Mouse (Mus musculus) kidney, postnatal 14 days (tissue): Measurements from ENCODE around the gene Gm13057.
"Not testable (repeated sequence)": the region's sequence is repeated elsewhere in the genome, so short reads cannot be mapped to it uniquely, and the experiment has no call there.

Source experiments
- DNase-seq: peaks from one replicate; pipeline ENCODE4 v3.0.0; 2022; ENCODE audit warnings: mixed read lengths

Gene Gm13057

DNA sequence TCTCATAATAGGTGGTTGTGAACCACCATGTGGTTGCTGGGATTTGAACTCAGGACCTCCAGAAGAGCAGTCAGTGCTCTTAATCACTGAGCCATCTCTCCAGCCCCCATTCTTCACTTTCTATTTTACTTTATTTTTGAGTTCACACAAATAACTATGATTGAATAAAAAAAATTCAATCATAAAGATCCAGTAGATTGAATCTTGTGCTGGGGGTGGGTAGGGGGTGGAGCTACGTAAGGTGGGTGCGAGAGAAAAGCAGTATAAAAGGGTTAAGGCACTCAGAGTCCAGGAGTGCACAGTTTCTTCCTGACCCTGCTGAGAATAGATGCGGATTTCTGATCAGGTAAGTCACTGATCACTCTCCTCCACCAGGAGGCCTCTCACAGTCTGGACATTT, at the start of gene Gm13057, which contains the start of gene BC080695:
Gene Gm13057, plus strand, starts transcription at position 310 of the 400 bp plus-strand sequence.
Gene BC080695, plus strand, starts transcription at position 301 of the 400 bp plus-strand sequence.
- not testable (repeated sequence) for DNase-seq

DNA sequence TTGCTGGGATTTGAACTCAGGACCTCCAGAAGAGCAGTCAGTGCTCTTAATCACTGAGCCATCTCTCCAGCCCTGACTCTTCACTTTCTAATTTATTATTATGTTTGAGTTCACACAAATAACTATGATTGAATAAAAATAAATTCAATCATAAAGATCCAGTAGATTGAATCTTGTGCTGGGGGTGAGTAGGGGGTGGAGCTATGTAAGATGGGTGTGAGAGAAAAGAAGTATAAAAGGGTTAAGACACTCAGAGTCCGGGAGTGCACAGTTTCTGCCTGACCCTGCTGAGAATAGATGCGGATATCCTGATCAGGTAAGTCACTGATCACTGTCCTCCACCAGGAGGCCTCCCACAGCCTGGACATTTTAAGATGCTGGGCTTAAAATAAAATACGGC, 40.5 kb upstream of the Gm13057 start, which contains the start of gene Gm13043:
Gene Gm13043, plus strand, starts transcription at position 301 of the 400 bp plus-strand sequence.
- no peak for DNase-seq

DNA sequence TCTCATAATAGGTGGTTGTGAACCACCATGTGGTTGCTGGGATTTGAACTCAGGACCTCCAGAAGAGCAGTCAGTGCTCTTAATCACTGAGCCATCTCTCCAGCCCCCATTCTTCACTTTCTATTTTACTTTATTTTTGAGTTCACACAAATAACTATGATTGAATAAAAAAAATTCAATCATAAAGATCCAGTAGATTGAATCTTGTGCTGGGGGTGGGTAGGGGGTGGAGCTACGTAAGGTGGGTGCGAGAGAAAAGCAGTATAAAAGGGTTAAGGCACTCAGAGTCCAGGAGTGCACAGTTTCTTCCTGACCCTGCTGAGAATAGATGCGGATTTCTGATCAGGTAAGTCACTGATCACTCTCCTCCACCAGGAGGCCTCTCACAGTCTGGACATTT, 15.9 kb upstream of the Gm13057 start, which contains the start of gene Gm13040:
Gene Gm13040, plus strand, starts transcription at position 301 of the 400 bp plus-strand sequence.
- DNase-seq, result not testable (repeated sequence)
